Mouse (Mus musculus) heart, adult 2 months (tissue): ENCODE results near the gene Esyt1.

Source experiments
- CTCF ChIP-seq: fragments of 200-600 bp; IDR thresholded peaks from 2 replicates; pipeline ENCODE4 v1.8.1; 2022; ENCODE audit warnings: antibody characterized with exemption, mild to moderate bottlenecking, moderate library complexity
- EP300 ChIP-seq: fragments of 200-500 bp; IDR thresholded peaks from 2 replicates; pipeline ENCODE4 v1.6.1; 2011; ENCODE audit warnings: low read depth, low read length, control low read depth; ENCODE audit not compliant: insufficient read depth
- POLR2A ChIP-seq: fragments of 200-500 bp; IDR thresholded peaks from 2 replicates; pipeline ENCODE4 v1.6.1; 2011; ENCODE audit warnings: mild to moderate bottlenecking, low read depth, low read length, control low read depth; ENCODE audit not compliant: insufficient read depth

DNA sequence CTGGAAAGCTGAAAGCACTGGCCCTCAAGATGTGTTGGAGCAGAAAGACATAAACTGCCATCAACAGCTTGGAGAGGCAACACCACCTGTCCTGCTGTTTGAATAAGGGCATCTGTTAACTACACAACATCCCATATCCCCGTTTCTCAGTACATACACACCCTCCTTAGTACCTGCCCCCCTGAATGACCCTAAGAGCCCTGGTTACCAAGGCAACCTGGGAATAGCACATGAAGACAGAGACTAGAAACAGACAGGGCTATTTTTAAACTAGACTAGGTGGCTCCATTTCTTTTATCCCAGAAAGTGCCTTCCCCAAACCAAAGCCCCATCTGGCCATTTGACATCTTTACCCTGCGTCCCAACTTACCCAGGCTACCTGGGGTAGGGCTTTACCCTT is 17.4 kb upstream of the Esyt1 start:
- TF ChIP-seq CTCF: no peak
- no peak for TF ChIP-seq POLR2A
- TF ChIP-seq EP300: no peak
